Mouse (Mus musculus): Measurements from ENCODE around the gene Olfr288. TPM values are rescaled to one million over a fixed set of nuclear protein-coding genes. Genes with fewer than 3 reads are reported as not detected.

The Olfr288 gene
- polyA plus RNA-seq, 1 experiment from 2014 or later, result not detected

DNA sequence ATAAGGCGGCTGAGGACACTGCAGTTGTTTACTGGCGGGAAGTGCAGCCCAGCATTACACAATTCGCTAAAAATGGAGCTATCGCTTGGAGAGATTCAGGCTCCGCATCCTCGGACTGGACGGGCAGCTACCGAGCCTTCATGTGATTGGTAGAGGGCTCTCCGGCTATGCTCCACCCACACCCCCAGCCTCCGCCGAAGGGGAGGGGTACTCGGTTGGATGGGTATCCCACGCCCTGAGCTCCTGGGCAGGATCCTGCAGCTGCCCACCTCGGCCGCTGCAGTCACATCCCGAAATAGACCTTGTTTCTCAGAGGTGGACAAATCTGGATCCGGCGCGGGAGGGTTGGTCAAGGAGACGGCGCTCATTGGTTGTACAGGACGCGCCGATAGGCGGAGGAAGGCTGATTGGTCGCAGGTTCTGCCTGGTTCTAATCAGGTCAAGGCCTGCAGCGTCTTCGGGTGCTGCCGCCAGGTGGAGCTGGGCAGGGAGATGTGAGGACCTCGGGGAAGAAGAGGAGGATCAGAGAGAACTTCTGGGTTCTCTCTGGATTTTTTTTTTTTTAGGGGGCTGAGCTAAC is 14.1 kb downstream of the Olfr288 start:
- no peaks in the 10 kb centered on the region for H3K9me3 ChIP-seq
- H3K4me1 ChIP-seq (replicated peaks), result peaks cover 9% of the 10 kb centered on the region
- under 1% methylated on average over 30 of the region's 30 CpGs for WGBS
- H3K4me2 ChIP-seq, result peak overlapping the region; percentile 74
- H3K36me3 ChIP-seq, result no peaks in the 10 kb centered on the region
- peak; percentile 99 for ATAC-seq (ENCODE audit: low FRiP score)
- H3K27me3 ChIP-seq, result 0 out of 2 replicates have a peak, but pooled peaks cover 3% of the 10 kb centered on the region
- peak overlapping the region; percentile 53 for H3K4me3 ChIP-seq
- H3K27ac ChIP-seq, result peak overlapping the region; percentile 85
- peak overlapping the region; percentile 71 for H3K9ac ChIP-seq

DNA sequence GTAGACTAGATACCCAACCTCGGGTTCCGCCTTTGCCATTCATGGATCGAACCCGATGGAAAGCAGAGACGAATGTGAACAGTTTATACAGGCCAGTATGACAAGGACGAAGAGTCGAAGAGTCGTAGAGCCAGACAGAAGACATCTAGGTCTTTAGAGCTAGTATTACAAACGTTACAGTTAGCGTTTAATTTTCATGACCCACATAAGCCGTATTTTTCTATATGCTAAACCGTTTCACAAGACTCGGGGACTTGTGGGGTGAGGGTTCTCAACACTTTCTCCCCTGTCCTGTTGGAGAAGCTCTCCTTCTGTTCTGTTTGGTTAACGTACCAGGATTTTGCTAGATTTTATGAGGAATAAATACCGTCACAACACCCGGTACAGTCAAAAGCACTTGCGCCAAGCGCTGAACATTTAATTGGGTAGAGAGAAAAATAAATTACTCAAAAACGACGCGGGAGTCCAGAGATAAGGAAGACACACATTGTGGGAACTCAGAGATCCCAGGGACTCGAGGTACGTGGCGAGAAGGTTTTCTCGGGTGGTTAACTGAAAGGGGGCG is 14.7 kb downstream of the Olfr288 start:
- Histone ChIP-seq H3K4me1 (replicated peaks) (peaks cover 9% of the 10 kb centered on the region), H3K36me3 (no peaks in the 10 kb centered on the region), H3K9me3 (no peaks in the 10 kb centered on the region), H3K9ac (peak overlapping the region; percentile 71), H3K27ac (peak overlapping the region; percentile 85), H3K27me3 (0 out of 2 replicates have a peak, but pooled peaks cover 8% of the 10 kb centered on the region), H3K4me2 (peak overlapping the region; percentile 74), H3K4me3 (peak overlapping the region; percentile 53)
- no peak for ATAC-seq (ENCODE audit: low FRiP score)
- WGBS, result 6% methylated on average over 26 of the region's 26 CpGs

DNA sequence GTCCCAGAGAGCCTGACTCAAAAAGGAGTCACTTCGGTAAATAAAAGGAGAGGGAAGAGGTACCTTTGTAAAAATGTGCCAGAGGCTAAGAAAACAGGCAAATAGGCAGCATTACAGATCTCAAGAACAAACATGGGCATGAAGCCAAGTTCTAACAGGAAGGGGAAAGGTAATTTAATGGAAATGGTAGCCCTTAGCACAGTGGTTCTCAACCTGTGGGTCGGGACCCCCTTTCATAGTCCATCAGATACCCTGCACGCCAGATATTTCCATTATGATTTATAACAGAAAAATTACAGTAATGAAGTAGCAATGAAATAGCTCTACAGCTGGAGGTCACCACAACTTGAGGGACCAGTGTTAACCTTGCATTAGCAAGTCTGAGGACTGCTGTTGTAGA is 18.0 kb downstream of the Olfr288 start:
- WGBS, result 82% methylated on average over 3 of the region's 3 CpGs
- Histone ChIP-seq H3K27me3 (peaks cover 14% of the 10 kb centered on the region; the same call in 1 of the 2 replicates), H3K9ac (no peak overlapping the region), H3K4me3 (no peak overlapping the region), H3K9me3 (no peaks in the 10 kb centered on the region), H3K36me3 (no peaks in the 10 kb centered on the region), H3K4me1 (replicated peaks) (peaks cover 9% of the 10 kb centered on the region), H3K27ac (no peak overlapping the region), H3K4me2 (no peak overlapping the region)
- no peak for ATAC-seq (ENCODE audit: low FRiP score)

DNA sequence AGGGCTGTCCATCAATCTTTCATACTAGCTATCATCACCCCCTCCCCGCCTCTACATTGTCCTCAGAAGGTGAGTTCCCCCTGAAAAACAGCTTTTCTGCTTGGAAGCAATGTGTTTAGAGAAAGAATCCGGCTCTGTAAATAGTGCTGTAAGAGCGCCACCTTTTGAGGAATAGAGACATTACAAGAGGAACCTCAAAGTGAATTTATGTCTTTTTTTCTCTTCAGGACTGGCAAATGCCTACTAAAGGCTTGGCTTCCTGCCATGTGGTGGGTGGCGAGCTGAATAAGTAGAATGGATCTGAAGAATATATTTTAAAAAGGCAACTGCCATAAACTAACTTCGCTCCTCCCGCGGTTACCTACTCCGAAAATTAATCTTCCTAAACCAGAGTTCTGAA is 21.5 kb downstream of the Olfr288 start:
- 38% methylated on average over 8 of the region's 8 CpGs for WGBS
- H3K4me2 ChIP-seq, result no peak overlapping the region

DNA sequence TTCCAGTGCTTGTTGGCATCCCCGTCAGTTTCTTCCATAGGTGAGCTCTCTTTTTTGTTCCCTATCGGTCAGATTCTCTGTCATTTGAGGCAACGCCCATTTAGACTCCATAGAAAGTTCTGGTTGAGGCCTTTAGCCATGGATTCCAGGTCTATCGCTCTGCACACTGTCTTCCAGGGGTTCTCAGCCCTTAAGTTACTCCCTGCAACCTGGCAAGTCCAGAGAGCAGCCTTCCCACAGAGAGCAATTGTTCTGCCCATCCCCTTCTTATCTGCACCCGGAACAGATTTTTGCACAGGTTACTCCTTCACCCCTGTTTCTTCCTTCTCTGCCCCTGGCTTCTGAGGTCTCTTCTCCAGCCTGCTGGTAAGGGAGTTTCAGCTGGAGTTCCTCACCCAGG is 23.2 kb downstream of the Olfr288 start:
- Histone ChIP-seq H3K4me3 (no peak overlapping the region), H3K4me1 (replicated peaks) (peaks cover 47% of the 10 kb centered on the region), H3K9me3 (no peaks in the 10 kb centered on the region), H3K36me3 (no peaks in the 10 kb centered on the region), H3K27ac (no peak overlapping the region), H3K9ac (no peak overlapping the region), H3K4me2 (0 out of 2 replicates have a peak overlapping the region, but pooled peaks have one; percentile 1), H3K27me3 (peaks cover 50% of the 10 kb centered on the region)
- ATAC-seq (ENCODE audit: low FRiP score), result no peak
- 82% methylated on average over 5 of the region's 5 CpGs for WGBS

More for the DNA sequence above, 21.5 kb downstream of the Olfr288 start:
- no peak overlapping the region for H3K4me3 ChIP-seq
- peaks cover 35% of the 10 kb centered on the region for H3K4me1 ChIP-seq (replicated peaks)
- ATAC-seq (ENCODE audit: low FRiP score), result no peak
- H3K36me3 ChIP-seq, result no peaks in the 10 kb centered on the region
- no peak overlapping the region for H3K27ac ChIP-seq
- no peak overlapping the region for H3K9ac ChIP-seq
- peaks cover 44% of the 10 kb centered on the region for H3K27me3 ChIP-seq
- H3K9me3 ChIP-seq, result no peaks in the 10 kb centered on the region

DNA sequence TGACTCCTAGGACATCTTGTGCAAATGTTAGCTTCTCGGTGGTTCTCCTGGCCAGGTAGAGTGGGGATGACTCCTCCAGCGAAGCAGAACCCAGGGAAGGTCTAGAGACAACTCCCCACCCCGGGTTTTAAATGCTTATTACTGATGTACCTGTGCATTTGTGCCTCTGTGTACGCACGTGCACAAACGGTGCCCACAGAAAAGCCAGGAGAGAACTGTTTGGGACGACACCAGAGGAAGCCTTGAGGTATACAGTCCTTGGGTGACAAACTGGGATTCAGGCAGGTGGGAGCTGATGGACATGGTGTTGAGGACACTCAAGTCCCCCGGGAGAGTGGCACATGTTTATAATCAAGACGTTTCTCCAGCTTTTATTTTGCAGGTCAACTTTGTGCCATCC is 24.4 kb downstream of the Olfr288 start:
- Histone ChIP-seq H3K27ac (no peak overlapping the region), H3K9ac (no peak overlapping the region; the same call in 1 of the 2 replicates), H3K4me2 (peak overlapping the region; percentile 88), H3K9me3 (no peaks in the 10 kb centered on the region), H3K4me1 (replicated peaks) (peaks cover 53% of the 10 kb centered on the region), H3K27me3 (peaks cover 47% of the 10 kb centered on the region), H3K4me3 (peak overlapping the region; percentile 66), H3K36me3 (no peaks in the 10 kb centered on the region)
- 81% methylated on average over 9 of the region's 9 CpGs for WGBS
- ATAC-seq (ENCODE audit: low FRiP score), result no peak

DNA sequence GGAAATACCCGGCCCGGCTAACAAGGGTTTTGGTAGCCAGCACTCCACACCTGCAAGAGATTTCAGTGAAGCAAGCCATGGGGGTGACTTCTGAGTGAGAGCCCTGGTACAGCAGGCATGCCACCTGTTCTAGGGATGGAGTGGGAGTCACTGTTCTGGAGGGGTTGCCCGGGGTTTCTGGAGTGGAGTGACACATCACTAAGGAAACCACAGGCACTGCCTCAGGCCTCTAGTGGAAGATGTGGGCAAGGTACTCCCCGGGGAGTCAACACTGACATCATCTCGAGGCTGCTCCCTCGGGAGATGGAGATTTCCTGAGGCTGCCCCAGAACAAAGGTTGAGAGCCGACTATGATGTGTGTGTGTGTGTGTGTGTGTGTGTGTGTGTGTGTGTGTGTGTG is 25.0 kb downstream of the Olfr288 start:
- Histone ChIP-seq H3K4me1 (replicated peaks) (peaks cover 53% of the 10 kb centered on the region), H3K4me2 (peak overlapping the region; percentile 88), H3K9me3 (no peaks in the 10 kb centered on the region), H3K27me3 (peaks cover 50% of the 10 kb centered on the region), H3K27ac (no peak overlapping the region), H3K4me3 (peak overlapping the region; percentile 66), H3K36me3 (no peaks in the 10 kb centered on the region), H3K9ac (peak overlapping the region; percentile 78)
- 34% methylated on average over 7 of the region's 7 CpGs for WGBS
- no peak for ATAC-seq (ENCODE audit: low FRiP score)

DNA sequence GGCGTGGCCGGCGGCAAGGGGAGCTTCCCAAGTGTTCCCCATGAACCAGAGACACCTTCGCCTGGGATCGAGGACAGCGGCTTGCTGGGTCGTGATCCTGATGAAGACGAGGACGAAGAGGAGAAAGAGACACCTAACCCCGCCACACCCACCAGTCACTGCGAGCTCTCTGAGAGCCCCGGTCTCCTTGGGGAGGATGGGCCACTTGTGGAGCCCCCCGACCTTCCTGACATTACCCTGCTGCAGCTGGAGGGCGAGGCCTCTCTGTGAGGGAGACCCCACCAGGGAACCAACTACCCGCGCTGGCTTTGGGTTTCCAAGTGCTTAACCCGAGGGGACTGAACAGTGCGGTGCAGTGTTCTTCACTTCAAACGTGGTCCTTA is 26.7 kb downstream of the Olfr288 start:
- H3K9me3 ChIP-seq, result no peaks in the 10 kb centered on the region
- peak overlapping the region; percentile 78 for H3K9ac ChIP-seq
- H3K27me3 ChIP-seq, result peaks cover 47% of the 10 kb centered on the region
- peak overlapping the region; percentile 66 for H3K4me3 ChIP-seq
- peak overlapping the region; percentile 95; the same call in 1 of the 2 replicates for H3K27ac ChIP-seq
- peak overlapping the region; percentile 88 for H3K4me2 ChIP-seq
- peaks cover 53% of the 10 kb centered on the region for H3K4me1 ChIP-seq (replicated peaks)
- 5% methylated on average over 19 of the region's 19 CpGs for WGBS
- no peak for ATAC-seq (ENCODE audit: low FRiP score)
- H3K36me3 ChIP-seq, result no peaks in the 10 kb centered on the region

DNA sequence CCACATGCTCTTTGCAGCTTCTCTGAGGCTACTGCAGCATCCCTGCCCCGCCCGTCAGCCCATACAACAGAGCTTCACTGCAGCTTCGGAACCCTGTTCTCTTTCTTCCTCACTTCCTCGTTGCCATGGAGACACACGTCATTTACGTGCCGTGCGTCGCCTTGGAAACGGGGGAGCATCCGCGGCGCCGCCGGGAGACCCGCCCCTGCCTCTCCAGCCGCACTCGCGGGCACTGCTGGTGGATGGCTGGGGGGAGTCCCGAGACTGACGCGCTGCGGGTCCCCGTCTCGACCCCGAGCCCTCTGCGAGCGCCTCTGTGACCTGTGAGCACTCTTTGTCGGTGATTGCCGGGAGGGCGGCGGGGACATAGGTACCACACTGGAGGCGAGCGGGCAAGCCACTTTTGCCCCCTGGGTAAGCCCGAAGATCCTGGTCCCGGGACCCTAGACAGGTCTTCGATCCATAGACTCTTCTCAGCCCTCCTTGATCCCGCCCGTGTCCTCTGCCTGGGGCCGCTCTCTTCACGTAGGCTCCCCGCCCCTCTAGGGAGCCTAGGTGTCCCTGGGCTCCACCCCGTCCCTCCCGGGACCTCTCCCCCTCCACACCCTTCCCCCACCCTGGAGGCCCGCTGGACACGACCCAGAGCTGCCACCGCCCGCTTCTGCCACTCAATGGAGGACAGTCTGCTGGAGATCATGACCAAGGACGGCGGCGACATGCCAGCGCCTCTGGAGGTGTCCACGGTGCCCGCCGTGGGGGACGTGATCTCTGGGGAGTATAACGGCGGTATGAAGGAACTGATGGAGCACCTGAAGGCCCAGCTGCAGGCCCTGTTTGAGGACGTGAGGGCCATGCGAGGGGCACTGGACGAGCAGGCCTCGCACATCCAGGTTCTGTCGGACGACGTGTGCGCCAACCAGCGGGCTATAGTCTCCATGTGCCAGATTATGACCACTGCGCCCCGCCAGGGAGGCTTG is 27.4 kb downstream of the Olfr288 start:
- H3K9ac ChIP-seq, result peak overlapping the region; percentile 78
- no peaks in the 10 kb centered on the region for H3K36me3 ChIP-seq
- peak overlapping the region; percentile 95 for H3K27ac ChIP-seq
- peaks cover 53% of the 10 kb centered on the region for H3K4me1 ChIP-seq (replicated peaks)
- H3K27me3 ChIP-seq, result peaks cover 47% of the 10 kb centered on the region
- peak overlapping the region; percentile 88 for H3K4me2 ChIP-seq
- H3K9me3 ChIP-seq, result no peaks in the 10 kb centered on the region
- 2% methylated on average over 69 of the region's 69 CpGs for WGBS
- peak overlapping the region; percentile 66 for H3K4me3 ChIP-seq
- ATAC-seq (ENCODE audit: low FRiP score), result peak; percentile 94

DNA sequence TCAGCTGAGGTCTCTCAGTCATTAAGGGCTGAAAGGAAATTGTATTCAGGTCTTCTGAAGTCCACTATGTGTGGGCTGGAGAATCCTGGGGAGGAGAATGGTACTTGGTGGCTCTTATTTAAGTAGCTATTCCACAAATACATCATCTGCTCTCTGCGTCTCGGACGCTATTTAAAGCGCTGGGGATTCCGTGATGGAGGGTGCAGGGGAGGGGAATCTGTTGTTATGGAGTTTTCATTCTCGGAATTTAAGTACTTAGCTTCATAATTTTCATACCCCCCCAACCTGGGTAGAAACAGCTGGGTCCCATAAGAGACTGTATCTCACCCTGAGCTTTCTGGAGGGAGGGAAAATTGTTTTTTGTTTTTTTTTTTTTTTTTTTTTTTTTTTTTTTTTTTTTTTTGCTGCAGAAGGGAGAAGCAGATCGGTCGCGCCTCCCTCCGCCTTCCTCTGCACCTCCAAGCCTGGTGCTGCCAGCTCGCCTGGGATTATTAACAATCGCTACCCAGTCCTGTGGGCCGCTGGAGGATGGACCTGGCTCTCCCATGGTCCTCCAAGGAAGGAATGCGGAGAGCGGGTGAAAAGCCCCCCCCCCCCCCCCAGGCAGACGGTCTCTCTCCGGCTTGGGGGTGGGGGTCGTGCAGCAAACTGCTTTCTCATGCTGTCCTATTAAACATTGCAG is 28.2 kb downstream of the Olfr288 start, which contains the start of gene Ccdc184:
TSS of gene Ccdc184 (plus strand) at position 196 of the 682 bp plus-strand sequence.
- H3K27me3 ChIP-seq, result peaks cover 43% of the 10 kb centered on the region

DNA sequence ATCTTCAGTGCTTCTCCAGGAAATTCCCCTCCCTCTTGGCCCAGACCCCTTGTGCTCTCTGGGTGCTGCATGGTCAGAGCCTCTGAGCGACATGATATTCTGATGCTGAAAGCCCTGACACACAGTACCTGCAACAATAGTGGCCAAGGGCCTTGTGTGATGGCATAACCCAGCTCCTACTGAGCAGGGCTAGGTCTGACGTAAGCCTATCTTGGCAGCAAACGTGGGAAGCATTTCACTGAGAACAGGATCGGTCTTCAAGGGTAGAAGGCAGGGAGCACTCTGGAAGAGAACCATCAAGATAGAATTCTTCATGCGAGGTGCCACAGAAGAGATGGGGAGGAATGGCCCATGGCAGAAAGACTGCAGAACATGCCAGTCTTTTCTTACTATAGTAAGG is 29.8 kb downstream of the Olfr288 start, which contains the start of gene Asb8:
TSS of gene Asb8 (minus strand) at position 101 of the 400 bp plus-strand sequence.
- H3K27me3 ChIP-seq, result peaks cover 32% of the 10 kb centered on the region
- H3K4me1 ChIP-seq (replicated peaks), result peaks cover 34% of the 10 kb centered on the region
- WGBS, result 82% methylated on average over 5 of the region's 5 CpGs
- no peaks in the 10 kb centered on the region for H3K36me3 ChIP-seq
- H3K27ac ChIP-seq, result no peak within 1 kb of the TSS
- ATAC-seq (ENCODE audit: low FRiP score), result no peak
- no peaks in the 10 kb centered on the region for H3K9me3 ChIP-seq
- peak within 1 kb of the TSS; percentile 88; the same call in 1 of the 2 replicates for H3K4me2 ChIP-seq
- no peak within 1 kb of the TSS for H3K4me3 ChIP-seq
- H3K9ac ChIP-seq, result no peak within 1 kb of the TSS

More for the DNA sequence above, 28.2 kb downstream of the Olfr288 start, which contains the start of gene Ccdc184:
- H3K9ac ChIP-seq, result peak within 1 kb of the TSS; percentile 78
- peak within 1 kb of the TSS; percentile 95 for H3K27ac ChIP-seq
- no peaks in the 10 kb centered on the region for H3K9me3 ChIP-seq
- peak within 1 kb of the TSS; percentile 66 for H3K4me3 ChIP-seq
- under 1% methylated on average over 16 of the region's 18 CpGs for WGBS
- peaks cover 50% of the 10 kb centered on the region for H3K4me1 ChIP-seq (replicated peaks)
- ATAC-seq (ENCODE audit: low FRiP score), result peak; percentile 75
- peak within 1 kb of the TSS; percentile 88 for H3K4me2 ChIP-seq
- no peaks in the 10 kb centered on the region for H3K36me3 ChIP-seq
